Mouse (Mus musculus): ENCODE data around the gene Rps23. TPM values are rescaled to one million over a fixed set of nuclear protein-coding genes. Genes with fewer than 3 reads are reported as not detected.

The Rps23 gene
- total RNA-seq, 2 experiments from 2014 or later, result 3,048 to 4,066 TPM

Other genes with a start within 250 kb of the Rps23 start
- not detected in 2 replicates for gene Atp6ap1l, start 17.6 kb upstream of the Rps23 start, total RNA-seq (2014; fragmentation: Nextera tagmentation)
- gene Atp6ap1l, start 17.6 kb upstream of the Rps23 start, total RNA-seq (2017), result not detected in 2 replicates

Data from megakaryocyte-erythroid progenitor cell, adult 5-6 weeks (primary cell).